Mouse (Mus musculus): ENCODE results near the gene Tbc1d22a.

DNA sequence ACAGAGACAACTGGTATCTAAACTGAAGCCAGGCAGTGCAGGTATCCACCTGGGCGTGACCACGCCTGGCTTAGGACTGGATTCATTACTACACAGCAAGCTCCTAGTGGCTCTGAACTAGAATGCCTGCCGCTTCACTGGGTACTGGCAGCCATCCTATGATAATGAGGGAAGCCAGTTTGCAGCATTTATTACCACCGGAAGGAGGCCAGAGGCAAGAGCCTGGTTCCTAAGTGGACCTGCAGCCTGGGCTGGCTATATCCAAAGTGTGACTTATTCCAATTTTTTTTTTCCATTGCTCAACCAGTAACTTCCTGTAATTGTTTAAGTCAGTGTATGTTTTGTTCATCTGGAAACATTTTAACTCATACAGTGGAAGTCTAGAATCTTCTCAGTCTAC, 7.9 kb upstream of the Tbc1d22a start:
- no peak for TF ChIP-seq MAFK (IDR thresholded peaks at IDR 0.05; ENCODE audit: insufficient read depth, low read depth, low read length)
- no peak for TF ChIP-seq ZC3H11A (IDR thresholded peaks at IDR 0.05; ENCODE audit: borderline replicate concordance, low read depth, low read length)
- no peak for TF ChIP-seq HCFC1 (IDR thresholded peaks at IDR 0.05; ENCODE audit: borderline replicate concordance, insufficient read depth, low read length)
- TF ChIP-seq CHD2 (IDR thresholded peaks at IDR 0.05; ENCODE audit: low read depth, low read length): no peak

Data from ES-E14 (cell line).